Mouse (Mus musculus): Measurements from ENCODE around the gene Kmt5b.

GRCm38 (mm10) chr19:3847711-3848110 lies 80.5 kb downstream of the Kmt5b start:
- no peak for TF ChIP-seq CHD2 (IDR thresholded peaks at IDR 0.05; ENCODE audit: low read depth, low read length)
- no peak for TF ChIP-seq ZC3H11A (IDR thresholded peaks at IDR 0.05; ENCODE audit: borderline replicate concordance, low read depth, low read length)
- no peak for TF ChIP-seq HCFC1 (IDR thresholded peaks at IDR 0.05; ENCODE audit: borderline replicate concordance, insufficient read depth, low read length)
- TF ChIP-seq ZNF384 (IDR thresholded peaks at IDR 0.05; ENCODE audit: low read depth, low read length) = no peak
